Mouse (Mus musculus) right cerebral cortex, adult 18-20 months (tissue): ENCODE measurements around the gene Olfr656.

Experiments
- DNase-seq: peaks from one replicate; pipeline ENCODE4 v3.0.0; 2022; ENCODE audit warnings: mixed read lengths

Olfr656 gene

DNA sequence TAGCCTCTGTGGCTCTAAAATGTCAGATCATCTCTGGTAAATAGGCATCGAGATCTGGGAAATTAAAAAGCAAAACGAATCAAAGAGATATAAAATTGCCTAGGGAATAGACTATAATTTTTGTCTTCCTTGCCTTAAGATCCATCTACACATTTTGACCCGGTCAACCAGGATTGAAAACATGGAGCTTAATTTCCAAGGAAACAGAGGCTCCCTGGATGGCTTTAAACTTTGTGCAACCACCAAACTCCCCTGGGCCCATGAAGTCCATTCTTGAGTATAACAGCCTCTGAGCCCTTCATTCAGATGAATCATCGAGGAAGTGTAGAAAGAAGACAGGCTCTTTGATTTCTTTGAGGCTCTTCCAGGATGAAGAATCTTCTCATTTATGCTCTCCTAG, at the start of gene Olfr656:
Olfr656 (plus strand) TSS at position 301 of the 400 bp plus-strand sequence.
- DNase-seq, result no peak

GRCm38 (mm10) chr7:104577014-104577413, 36.7 kb upstream of the Olfr656 start, which contains the start of gene Olfr653:
TSS of gene Olfr653 (plus strand) at chr7:104577314.
- no peak for DNase-seq

GRCm38 (mm10) chr7:104580846-104581245, 32.9 kb upstream of the Olfr656 start:
- no peak for DNase-seq

- no peak for DNase-seq
Observed at GRCm38 (mm10) chr7:104581429-104581828, 32.3 kb upstream of the Olfr656 start.

- no peak for DNase-seq
Observed at GRCm38 (mm10) chr7:104586725-104587124, 27.0 kb upstream of the Olfr656 start, which contains the start of gene Olfr654. TSS of gene Olfr654 (plus strand) at chr7:104587025.

DNA sequence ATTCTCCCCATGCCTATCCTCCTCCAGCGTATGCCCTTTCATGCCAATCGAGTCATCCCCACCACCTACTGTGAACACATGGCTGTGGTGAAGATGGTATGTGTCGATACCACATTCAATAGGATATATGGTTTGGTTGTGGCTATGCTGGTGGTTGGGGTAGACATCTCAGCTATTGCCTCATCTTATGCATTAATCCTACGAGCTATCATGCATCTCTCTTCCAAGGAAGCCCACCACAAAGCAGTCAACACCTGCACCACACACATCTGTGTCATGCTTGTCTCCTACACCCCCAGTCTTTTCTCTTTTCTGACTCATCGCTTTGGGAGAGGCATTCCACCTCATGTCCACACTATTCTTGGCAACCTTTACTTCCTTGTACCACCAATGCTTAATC, 25.5 kb upstream of the Olfr656 start:
- DNase-seq, result no peak

DNA sequence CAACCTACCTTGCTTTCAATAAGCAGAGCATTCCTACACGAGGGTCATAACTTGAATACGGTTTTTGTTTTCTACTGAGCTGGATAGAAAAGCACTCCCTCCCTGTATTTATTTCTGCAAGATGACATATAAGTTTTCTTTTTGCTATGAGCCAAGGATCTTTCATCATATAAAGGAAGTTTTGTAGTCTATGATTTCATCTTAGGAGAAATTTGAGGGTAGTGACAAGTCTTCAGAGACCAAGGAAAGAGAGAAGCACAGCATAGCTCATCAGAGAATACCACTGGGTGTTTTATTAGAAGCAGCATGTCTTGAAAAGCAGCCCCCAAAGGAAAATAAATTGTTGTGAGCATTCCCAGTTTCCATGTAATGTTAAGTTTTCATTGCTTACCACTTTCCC, 12.1 kb upstream of the Olfr656 start, which contains the start of gene Olfr655:
Olfr655 (minus strand) TSS at position 101 of the 400 bp plus-strand sequence.
- no peak for DNase-seq

GRCm38 (mm10) chr7:104603173-104603572, 10.6 kb upstream of the Olfr656 start:
- DNase-seq, result no peak

- DNase-seq, result no peak
Observed at GRCm38 (mm10) chr7:104604727-104605126, 9.0 kb upstream of the Olfr656 start.

GRCm38 (mm10) chr7:104624494-104624893, 10.7 kb downstream of the Olfr656 start, which contains the start of gene Olfr657:
TSS of gene Olfr657 (plus strand) at chr7:104624794.
- DNase-seq, result no peak

DNA sequence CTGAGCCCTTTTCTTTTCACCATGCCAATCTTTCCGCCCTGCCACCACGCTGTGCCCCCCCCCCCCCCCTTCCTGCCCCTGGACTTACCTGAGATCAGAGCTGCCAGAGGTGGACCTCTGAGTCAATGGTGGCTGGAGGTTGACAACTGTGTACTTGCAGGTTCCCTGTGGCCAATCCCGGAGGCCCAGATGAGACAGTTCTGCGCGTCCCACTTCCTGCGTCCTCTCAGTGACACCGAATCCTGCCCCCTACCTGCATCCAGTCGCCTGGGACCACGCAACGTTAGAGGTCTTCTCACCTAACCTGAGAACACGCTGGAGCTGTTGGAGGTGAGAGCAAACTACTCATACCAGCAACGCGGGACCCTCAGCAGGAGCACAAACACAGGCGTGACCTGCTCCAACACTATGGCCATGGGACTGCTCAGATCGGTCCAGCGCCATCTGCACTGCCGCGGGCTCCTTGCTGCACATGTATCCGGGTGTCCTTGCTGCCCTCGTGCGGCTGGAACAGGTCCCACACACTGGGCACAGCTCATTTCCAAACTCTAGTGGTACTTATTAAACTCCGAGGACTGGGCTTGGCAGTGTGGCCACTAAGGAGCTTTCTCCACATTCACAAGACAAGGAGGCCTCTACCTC, 33.2 kb downstream of the Olfr656 start, which contains the start of gene Olfr658:
Olfr658 (minus strand) TSS at position 465 of the 642 bp plus-strand sequence.
- DNase-seq, result peak; percentile 18

GRCm38 (mm10) chr7:104666453-104666852, 52.7 kb downstream of the Olfr656 start, which contains the start of gene Olfr659:
TSS of gene Olfr659 (plus strand) at chr7:104666753.
- no peak for DNase-seq
